Mouse (Mus musculus) spleen, postnatal 4 days (tissue): ENCODE data around the gene Fam219b.

Experiments used
- DNase-seq, 2 experiments: peaks; one replicate each; pipeline ENCODE4 v3.0.0; 2022; ENCODE audit warnings: low spot score in 2 of 2

Gene Fam219b

GRCm38 (mm10) chr9:57562896-57563372, 25.6 kb downstream of the Fam219b start:
- no peak for DNase-seq

GRCm38 (mm10) chr9:57564609-57565008, 27.3 kb downstream of the Fam219b start:
- DNase-seq = no peak

- no peak for DNase-seq
Measured at GRCm38 (mm10) chr9:57565741-57566221, 28.5 kb downstream of the Fam219b start.

- DNase-seq = no peak
Measured at GRCm38 (mm10) chr9:57566846-57567245, 29.5 kb downstream of the Fam219b start.

- DNase-seq = no peak
Measured at GRCm38 (mm10) chr9:57568500-57568899, 31.2 kb downstream of the Fam219b start.

- DNase-seq = no peak
Measured at GRCm38 (mm10) chr9:57574397-57574796, 37.1 kb downstream of the Fam219b start.

GRCm38 (mm10) chr9:57575577-57575976, 38.2 kb downstream of the Fam219b start:
- no peak for DNase-seq

- no peak for DNase-seq
Measured at GRCm38 (mm10) chr9:57577144-57577849, 40.0 kb downstream of the Fam219b start.

GRCm38 (mm10) chr9:57584991-57585390, 47.7 kb downstream of the Fam219b start:
- DNase-seq = no peak

GRCm38 (mm10) chr9:57589224-57590126, 52.1 kb downstream of the Fam219b start, which contains the start of gene Ulk3:
Gene Ulk3, plus strand, starts transcription at chr9:57589452.
- DNase-seq = peak; percentile 80 to 92

GRCm38 (mm10) chr9:57590726-57591125, 53.4 kb downstream of the Fam219b start:
- DNase-seq = no peak
